In genomic region chr13:81641289-81642045, GRCm38 (mm10) we compare ENCODE assay signal across 8 mouse cellular contexts. TPM values are rescaled to one million over a fixed set of nuclear protein-coding genes. Genes with fewer than 3 reads are reported as not detected.
DNase-seq lines count a peak whose midpoint lies in the region; ATAC-seq and TF ChIP-seq lines count a peak whose summit lies in the region.

No protein-coding gene starts in this region.

- peak; percentile 63 for ATAC-seq in activated CD4-positive, CD25-positive, alpha-beta regulatory T cell, adult 4 months
- ATAC-seq in heart, postnatal 0 days (ENCODE audit: insufficient read depth, low read depth) = no peak

- H3K27ac ChIP-seq in embryonic facial prominence, embryonic 10.5 days (replicated peaks) = peak overlapping the region; percentile 74
- H3K27ac ChIP-seq in heart, postnatal 0 days (ENCODE audit: low read depth) = no peak overlapping the region
- no peak overlapping the region for H3K27ac ChIP-seq in layer of hippocampus, adult 2 months

- H3K4me3 ChIP-seq in embryonic facial prominence, embryonic 10.5 days = peak overlapping the region; percentile 35; the same call in 1 of the 2 replicates
- H3K4me3 ChIP-seq in heart, postnatal 0 days (ENCODE audit: low read depth, low read length) = no peak overlapping the region
- peak overlapping the region; percentile 34; the same call in 1 of the 2 replicates for H3K4me3 ChIP-seq in layer of hippocampus, adult 2 months

- WGBS in embryonic facial prominence, embryonic 10.5 days = 17% methylated on average over 8 of the region's 8 CpGs
- WGBS in heart, postnatal 0 days = 24% methylated on average over 8 of the region's 8 CpGs

- no peaks in the 10 kb centered on the region for H3K36me3 ChIP-seq in embryonic facial prominence, embryonic 10.5 days (replicated peaks)
- H3K36me3 ChIP-seq in heart, postnatal 0 days (replicated peaks; ENCODE audit: control insufficient read depth, insufficient read depth, low read length) = no peaks in the 10 kb centered on the region

- no peak overlapping the region for H3K9ac ChIP-seq in heart, postnatal 0 days (replicated peaks; ENCODE audit: low read depth, low read length)

- peak; percentile 36 to 83 for DNase-seq in adrenal gland, adult (ENCODE audit: inconsistent age in 2 of 2, low spot score in 1 of 2)
- no peak for DNase-seq in adrenal gland, adult 8-10 months
- peak; percentile 60 for DNase-seq in embryonic facial prominence, embryonic 10.5 days (ENCODE audit: low spot score)
- peak; percentile 33 for DNase-seq in heart, postnatal 0 days (ENCODE audit: low spot score)
- peak; percentile 32 to 53 for DNase-seq in layer of hippocampus, adult 2 months (ENCODE audit: low spot score in 2 of 2)
- DNase-seq in lung, postnatal 10 days = peak; percentile 54
- peak; percentile 45 to 73 for DNase-seq in right cerebral cortex, postnatal 10 days (ENCODE audit: low spot score in 2 of 2)

- H3K27me3 ChIP-seq in embryonic facial prominence, embryonic 10.5 days (replicated peaks; ENCODE audit: low read depth, poor library complexity, severe bottlenecking) = no peaks in the 10 kb centered on the region
- H3K27me3 ChIP-seq in heart, postnatal 0 days (ENCODE audit: control insufficient read depth, insufficient read depth, low read length) = 0 out of 2 replicates have a peak, but pooled peaks cover 3% of the 10 kb centered on the region

- H3K9me3 ChIP-seq in embryonic facial prominence, embryonic 10.5 days = no peaks in the 10 kb centered on the region
- H3K9me3 ChIP-seq in heart, postnatal 0 days (replicated peaks; ENCODE audit: control insufficient read depth, low read length) = no peaks in the 10 kb centered on the region

- H3K4me2 ChIP-seq in heart, postnatal 0 days (ENCODE audit: low read depth, low read length) = peak overlapping the region; percentile 4; the same call in 1 of the 2 replicates

- peaks cover 21% of the 10 kb centered on the region for H3K4me1 ChIP-seq in embryonic facial prominence, embryonic 10.5 days
- no peaks in the 10 kb centered on the region for H3K4me1 ChIP-seq in heart, postnatal 0 days (ENCODE audit: control insufficient read depth, insufficient read depth)

- peak; percentile 71 for TF ChIP-seq CTCF in heart, postnatal 0 days (IDR thresholded peaks at IDR 0.05; ENCODE audit: low read depth)
- TF ChIP-seq CTCF in layer of hippocampus, adult 2 months (conservative IDR thresholded peaks at IDR 0.05) = peak; percentile 92

- TF ChIP-seq EP300 in heart, postnatal 0 days (IDR thresholded peaks at IDR 0.05; ENCODE audit: low read depth) = no peak

RNA-seq across cellular contexts. Expression of gene Adgrv1, which starts 8.5 kb away (rescaled TPM):
- total RNA-seq in adrenal gland, adult 8-10 months (2022) = 1 to 10 TPM; 1.6 to 2.9 (median 1.7) TPM
- under 1 TPM in 1 of 2 experiments, not detected in 1; 0.66 TPM for polyA plus RNA-seq in activated CD4-positive, CD25-positive, alpha-beta regulatory T cell, adult 4 months (2017; shearing (Covaris generic))
- polyA plus RNA-seq in embryonic facial prominence, embryonic 10.5 days (2016; fragmentation: Nextera tagmentation; extraction: Ambion mirVana) = 10.9 and 16.9 TPM in 2 replicates
- 0.54 and 10.5 TPM in 2 replicates for total RNA-seq in heart, postnatal 0 days (2014; rRNA removed; ENCODE audit: low replicate concordance)
- 0.65 and 0.68 TPM in 2 replicates for polyA plus RNA-seq in heart, postnatal 0 days (2015; fragmentation: Nextera tagmentation; extraction: Ambion mirVana)
- 1 to 10 TPM; 2.4 to 3.0 TPM for total RNA-seq in layer of hippocampus, adult 2 months (2021)

RNA-seq across cellular contexts. Expression of gene Lysmd3, which starts 16.0 kb away (rescaled TPM):
- total RNA-seq in adrenal gland, adult 8-10 months (2022) = 10 to 100 TPM; 18.7 to 28.7 (median 21.8) TPM
- 10 to 100 TPM; 14.3 to 17.2 TPM for polyA plus RNA-seq in activated CD4-positive, CD25-positive, alpha-beta regulatory T cell, adult 4 months (2017; shearing (Covaris generic))
- 20.7 and 21.1 TPM in 2 replicates for polyA plus RNA-seq in embryonic facial prominence, embryonic 10.5 days (2016; fragmentation: Nextera tagmentation; extraction: Ambion mirVana)
- total RNA-seq in heart, postnatal 0 days (2014; rRNA removed; ENCODE audit: low replicate concordance) = 23.8 and 62.8 TPM in 2 replicates
- polyA plus RNA-seq in heart, postnatal 0 days (2015; fragmentation: Nextera tagmentation; extraction: Ambion mirVana) = 14.9 and 16.3 TPM in 2 replicates
- total RNA-seq in layer of hippocampus, adult 2 months (2021) = 10 to 100 TPM; 12.5 to 13.1 TPM
